Mouse (Mus musculus) testis, adult 2 months (tissue): Measurements from ENCODE around the gene Zfp706. TPM values are rescaled to one million over a fixed set of nuclear protein-coding genes. Genes with fewer than 3 reads are reported as not detected.
A peak's percentile ranks its signal among the peaks of the same experiment; 100 is the strongest.

Experiments used
- H3K27ac ChIP-seq: fragments of 200-500 bp; 2 replicates; pipeline ENCODE4 v1.5.1; 2012; ENCODE audit warnings: low read depth, low read length; ENCODE audit not compliant: control insufficient read depth, insufficient read depth
- H3K27me3 ChIP-seq: fragments of 200-500 bp; 2 replicates; pipeline ENCODE4 v1.6.1; 2012; ENCODE audit warnings: mild to moderate bottlenecking, low read length, moderate library complexity; ENCODE audit not compliant: control insufficient read depth, insufficient read depth
- H3K36me3 ChIP-seq: fragments of 200-500 bp; 2 replicates; pipeline ENCODE4 v1.6.1; 2012; ENCODE audit warnings: mild to moderate bottlenecking, low read length; ENCODE audit not compliant: control insufficient read depth, insufficient read depth
- H3K4me1 ChIP-seq: fragments of 200-500 bp; 2 replicates; pipeline ENCODE4 v1.6.1; 2012; ENCODE audit warnings: low read length; ENCODE audit not compliant: control insufficient read depth, insufficient read depth
- H3K4me3 ChIP-seq: fragments of 200-500 bp; 2 replicates; pipeline ENCODE4 v1.5.1; 2012; ENCODE audit warnings: low read depth, mild to moderate bottlenecking, low read length, moderate library complexity, mixed read lengths; ENCODE audit not compliant: control insufficient read depth
- CTCF ChIP-seq: fragments of 200-500 bp; IDR thresholded peaks from 2 replicates; pipeline ENCODE4 v1.5.1; 2012; ENCODE audit warnings: low read depth, mild to moderate bottlenecking, inconsistent platforms, low read length, moderate library complexity; ENCODE audit not compliant: control insufficient read depth, insufficient read depth, insufficient replicate concordance
- POLR2A ChIP-seq: fragments of 200-500 bp; IDR thresholded peaks from 2 replicates; pipeline ENCODE4 v1.6.1; 2012; ENCODE audit warnings: low read depth, mild to moderate bottlenecking, inconsistent platforms, low read length, moderate library complexity; ENCODE audit not compliant: control insufficient read depth
- polyA plus RNA-seq: library from polyadenylated mRNA; depleted of rRNA; stranded (reverse); fragments of >200 nt; gene quantifications from 2 replicates; pipeline ENCODE4 v1.2.3, GENCODE M21; 2012

Zfp706 gene
- polyA plus RNA-seq, 1 experiment, result 74.4 TPM

- no peak for TF ChIP-seq CTCF
- no peak for TF ChIP-seq POLR2A
- Histone ChIP-seq H3K4me1 (peaks cover 6% of the 10 kb centered on the region; the same call in 1 of the 2 replicates), H3K4me3 (no peak overlapping the region), H3K27ac (no peak overlapping the region), H3K27me3 (no peaks in the 10 kb centered on the region), H3K36me3 (no peaks in the 10 kb centered on the region)
Measured at GRCm38 (mm10) chr15:36987211-36987877, 20.2 kb downstream of the Zfp706 start.

- TF ChIP-seq POLR2A, result no peak
- TF ChIP-seq CTCF, result no peak
- Histone ChIP-seq H3K4me1 (peaks cover 13% of the 10 kb centered on the region), H3K36me3 (no peaks in the 10 kb centered on the region), H3K27me3 (no peaks in the 10 kb centered on the region), H3K4me3 (no peak overlapping the region), H3K27ac (no peak overlapping the region)
Measured at GRCm38 (mm10) chr15:36985567-36985925, 22.0 kb downstream of the Zfp706 start.

GRCm38 (mm10) chr15:36984921-36985566, 22.5 kb downstream of the Zfp706 start:
- Histone ChIP-seq H3K4me1 (peaks cover 17% of the 10 kb centered on the region), H3K27ac (no peak overlapping the region), H3K27me3 (no peaks in the 10 kb centered on the region), H3K4me3 (no peak overlapping the region), H3K36me3 (no peaks in the 10 kb centered on the region)
- TF ChIP-seq POLR2A (no peak), CTCF (no peak)

GRCm38 (mm10) chr15:36983455-36983854, 24.1 kb downstream of the Zfp706 start:
- Histone ChIP-seq H3K4me3 (no peak overlapping the region), H3K4me1 (peaks cover 28% of the 10 kb centered on the region), H3K27me3 (no peaks in the 10 kb centered on the region), H3K36me3 (no peaks in the 10 kb centered on the region), H3K27ac (no peak overlapping the region)
- no peak for TF ChIP-seq POLR2A
- no peak for TF ChIP-seq CTCF

GRCm38 (mm10) chr15:36980238-36980637, 27.3 kb downstream of the Zfp706 start:
- TF ChIP-seq CTCF, result no peak
- TF ChIP-seq POLR2A, result no peak

GRCm38 (mm10) chr15:36979488-36980201, 27.9 kb downstream of the Zfp706 start:
- Histone ChIP-seq H3K4me3 (peak overlapping the region; percentile 64), H3K4me1 (peaks cover 28% of the 10 kb centered on the region), H3K27ac (peak overlapping the region; percentile 75), H3K27me3 (no peaks in the 10 kb centered on the region), H3K36me3 (no peaks in the 10 kb centered on the region)
- TF ChIP-seq POLR2A, result no peak
- TF ChIP-seq CTCF, result no peak

More at GRCm38 (mm10) chr15:36980238-36980637, 27.3 kb downstream of the Zfp706 start:
- Histone ChIP-seq H3K27me3 (no peaks in the 10 kb centered on the region), H3K36me3 (no peaks in the 10 kb centered on the region), H3K4me1 (peaks cover 28% of the 10 kb centered on the region), H3K27ac (peak overlapping the region; percentile 2), H3K4me3 (peak overlapping the region; percentile 64)

GRCm38 (mm10) chr15:36979159-36979487, 28.4 kb downstream of the Zfp706 start:
- Histone ChIP-seq H3K27ac (peak overlapping the region; percentile 75), H3K27me3 (no peaks in the 10 kb centered on the region), H3K4me3 (peak overlapping the region; percentile 64), H3K36me3 (no peaks in the 10 kb centered on the region), H3K4me1 (peaks cover 28% of the 10 kb centered on the region)
- TF ChIP-seq CTCF (no peak), POLR2A (no peak)
